Mouse (Mus musculus): ENCODE measurements around the gene Osbpl8.

GRCm38 (mm10) chr10:111336353-111336713 is 171.8 kb downstream of the Osbpl8 start:
- no peak for TF ChIP-seq CTCF (IDR thresholded peaks at IDR 0.05; ENCODE audit: borderline replicate concordance, insufficient read depth, low read depth, low read length)
- TF ChIP-seq POLR2A (IDR thresholded peaks at IDR 0.05; ENCODE audit: borderline replicate concordance, insufficient read depth, low read length), result no peak

Measured in cerebellum, adult 2 months (tissue).